Mouse (Mus musculus): Measurements from ENCODE around the gene Foxe3. TPM values are rescaled to one million over a fixed set of nuclear protein-coding genes. Genes with fewer than 3 reads are reported as not detected.

Foxe3 gene
- polyA plus RNA-seq, 1 experiment from 2014 or later = not detected

DNA sequence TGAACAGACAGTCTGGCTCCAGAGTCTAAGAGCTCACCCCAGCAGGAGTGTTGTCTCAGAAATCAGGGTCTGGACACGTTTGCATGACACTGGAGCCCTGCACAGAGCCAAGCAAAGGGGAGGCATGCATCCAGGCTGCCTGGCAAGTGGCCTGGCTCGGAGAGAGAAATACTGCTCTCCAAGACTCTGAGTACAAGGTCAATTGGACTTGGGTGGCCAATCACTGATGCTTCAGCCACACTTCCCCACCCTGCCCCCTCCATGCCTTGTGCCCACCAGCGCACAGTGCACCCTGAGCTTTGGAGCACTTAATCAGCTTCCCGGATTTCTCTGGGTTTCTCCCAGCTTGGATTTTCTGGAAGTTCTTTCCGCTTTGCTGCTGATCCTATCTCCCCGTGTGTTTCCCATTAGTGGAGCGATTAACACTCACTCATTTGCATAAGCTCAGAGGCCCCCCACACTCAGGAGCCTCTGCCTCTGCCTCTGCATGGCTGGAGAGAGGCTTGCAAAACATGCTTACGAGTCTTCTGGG, 49.3 kb downstream of the Foxe3 start:
- Histone ChIP-seq H3K36me3 (ENCODE audit: control insufficient read depth, insufficient read depth, low read length) (no peaks in the 10 kb centered on the region), H3K4me2 (ENCODE audit: low read depth, low read length) (no peak overlapping the region), H3K27ac (replicated peaks; ENCODE audit: low read depth, low read length) (no peak overlapping the region), H3K4me1 (ENCODE audit: control insufficient read depth, insufficient read depth, low read length) (no peaks in the 10 kb centered on the region; the same call in 1 of the 2 replicates), H3K9ac (ENCODE audit: low read depth, low read length) (no peak overlapping the region), H3K4me3 (ENCODE audit: low read depth, low read length) (no peak overlapping the region), H3K27me3 (replicated peaks; ENCODE audit: control insufficient read depth, insufficient read depth, low read length) (no peaks in the 10 kb centered on the region), H3K9me3 (ENCODE audit: control insufficient read depth, low read length) (no peaks in the 10 kb centered on the region)
- DNase-seq (ENCODE audit: low spot score) (no peak), ATAC-seq (ENCODE audit: low read depth) (no peak)
- WGBS = 17% methylated on average over 8 of the region's 8 CpGs

Other genes starting within 250 kb of the Foxe3 start
- not detected in 2 replicates for gene Gm12830, start 104.3 kb downstream of the Foxe3 start, polyA plus RNA-seq (2014; fragmentation: Nextera tagmentation; extraction: Ambion mirVana)
- 0.81 and 1.3 TPM in 2 replicates for gene Foxd2, start 17.1 kb downstream of the Foxe3 start, polyA plus RNA-seq (2014; fragmentation: Nextera tagmentation; extraction: Ambion mirVana)
- 110 and 112 TPM in 2 replicates for gene Cmpk1, start 61.2 kb upstream of the Foxe3 start, polyA plus RNA-seq (2014; fragmentation: Nextera tagmentation; extraction: Ambion mirVana)
- gene Stil, start 74.1 kb upstream of the Foxe3 start, polyA plus RNA-seq (2014; fragmentation: Nextera tagmentation; extraction: Ambion mirVana) = 11.8 and 14.1 TPM in 2 replicates
- gene Tal1, start 130.4 kb upstream of the Foxe3 start, polyA plus RNA-seq (2014; fragmentation: Nextera tagmentation; extraction: Ambion mirVana) = 1.3 and 1.6 TPM in 2 replicates
- 7.7 and 18.5 TPM in 2 replicates for gene Pdzk1ip1, start 162.7 kb upstream of the Foxe3 start, polyA plus RNA-seq (2014; fragmentation: Nextera tagmentation; extraction: Ambion mirVana)
- gene Cyp4x1, start 208.3 kb upstream of the Foxe3 start, polyA plus RNA-seq (2014; fragmentation: Nextera tagmentation; extraction: Ambion mirVana) = 0.48 and 0.84 TPM in 2 replicates